Mouse (Mus musculus): ENCODE measurements around the gene Maco1. TPM values are rescaled to one million over a fixed set of nuclear protein-coding genes. Genes with fewer than 3 reads are reported as not detected.
A peak's percentile ranks its signal among the peaks of the same experiment; 100 is the strongest.
"Not testable (repeated sequence)": the region's sequence is repeated elsewhere in the genome, so short reads cannot be mapped to it uniquely, and the experiment has no call there.

Gene Maco1
- polyA plus RNA-seq, 1 experiment from 2014 or later = 45.6 TPM

- 90% methylated on average over 1 of the region's 1 CpGs for WGBS
- H3K27me3 ChIP-seq (ENCODE audit: control insufficient read depth, insufficient read depth, low read length) = no peaks in the 10 kb centered on the region
- no peak overlapping the region for H3K9ac ChIP-seq (ENCODE audit: low read length)
- DNase-seq (ENCODE audit: low spot score, missing footprints) (peak; percentile 45), ATAC-seq (ENCODE audit: low FRiP score) (no peak)
- no peaks in the 10 kb centered on the region for H3K9me3 ChIP-seq (ENCODE audit: control insufficient read depth, low read length)
- no peak overlapping the region for H3K27ac ChIP-seq (ENCODE audit: low read depth, low read length)
- no peaks in the 10 kb centered on the region for H3K4me1 ChIP-seq (ENCODE audit: control insufficient read depth, insufficient read depth, low read length)
- H3K4me2 ChIP-seq = no peak overlapping the region
- H3K4me3 ChIP-seq (ENCODE audit: low read depth, low read length) = no peak overlapping the region
- peaks cover 3% of the 10 kb centered on the region; the same call in 1 of the 2 replicates for H3K36me3 ChIP-seq (ENCODE audit: control insufficient read depth, insufficient read depth, low read length)
Observed at GRCm38 (mm10) chr4:134838221-134838620, 14.9 kb downstream of the Maco1 start.

- ATAC-seq (ENCODE audit: low FRiP score) = no peak
- H3K9ac ChIP-seq (ENCODE audit: low read length) = no peak overlapping the region
- H3K4me1 ChIP-seq (ENCODE audit: control insufficient read depth, insufficient read depth, low read length) = no peaks in the 10 kb centered on the region
- no peaks in the 10 kb centered on the region for H3K9me3 ChIP-seq (ENCODE audit: control insufficient read depth, low read length)
- DNase-seq (ENCODE audit: low spot score, missing footprints) = peak; percentile 59
- H3K27ac ChIP-seq (ENCODE audit: low read depth, low read length) = no peak overlapping the region
- H3K27me3 ChIP-seq (ENCODE audit: control insufficient read depth, insufficient read depth, low read length) = no peaks in the 10 kb centered on the region
- H3K36me3 ChIP-seq (ENCODE audit: control insufficient read depth, insufficient read depth, low read length) = peaks cover 3% of the 10 kb centered on the region; the same call in 1 of the 2 replicates
- H3K4me3 ChIP-seq (ENCODE audit: low read depth, low read length) = no peak overlapping the region
- WGBS = 91% methylated on average over 4 of the region's 4 CpGs
- no peak overlapping the region for H3K4me2 ChIP-seq
Observed at GRCm38 (mm10) chr4:134835486-134835885, 17.7 kb downstream of the Maco1 start.

GRCm38 (mm10) chr4:134831934-134832333, 21.2 kb downstream of the Maco1 start:
- no peak overlapping the region for H3K4me3 ChIP-seq (ENCODE audit: low read depth, low read length)
- no peak overlapping the region for H3K27ac ChIP-seq (ENCODE audit: low read depth, low read length)
- WGBS = 96% methylated on average over 3 of the region's 3 CpGs
- no peaks in the 10 kb centered on the region for H3K27me3 ChIP-seq (ENCODE audit: control insufficient read depth, insufficient read depth, low read length)
- H3K36me3 ChIP-seq (ENCODE audit: control insufficient read depth, insufficient read depth, low read length) = peaks cover 7% of the 10 kb centered on the region
- no peak for DNase-seq (ENCODE audit: low spot score, missing footprints)
- no peak overlapping the region for H3K4me2 ChIP-seq
- no peak overlapping the region for H3K9ac ChIP-seq (ENCODE audit: low read length)
- H3K9me3 ChIP-seq (ENCODE audit: control insufficient read depth, low read length) = no peaks in the 10 kb centered on the region
- H3K4me1 ChIP-seq (ENCODE audit: control insufficient read depth, insufficient read depth, low read length) = no peaks in the 10 kb centered on the region
- no peak for ATAC-seq (ENCODE audit: low FRiP score)

- no peaks in the 10 kb centered on the region for H3K27me3 ChIP-seq (ENCODE audit: control insufficient read depth, insufficient read depth, low read length)
- ATAC-seq (ENCODE audit: low FRiP score) = no peak
- 92% methylated on average over 11 of the region's 11 CpGs for WGBS
- peaks cover 13% of the 10 kb centered on the region for H3K36me3 ChIP-seq (ENCODE audit: control insufficient read depth, insufficient read depth, low read length)
- H3K27ac ChIP-seq (ENCODE audit: low read depth, low read length) = no peak overlapping the region
- no peaks in the 10 kb centered on the region for H3K4me1 ChIP-seq (ENCODE audit: control insufficient read depth, insufficient read depth, low read length)
- no peaks in the 10 kb centered on the region for H3K9me3 ChIP-seq (ENCODE audit: control insufficient read depth, low read length)
- H3K9ac ChIP-seq (ENCODE audit: low read length) = no peak overlapping the region
- DNase-seq (ENCODE audit: low spot score, missing footprints) = peak; percentile 31
- H3K4me3 ChIP-seq (ENCODE audit: low read depth, low read length) = no peak overlapping the region
- H3K4me2 ChIP-seq = no peak overlapping the region
Observed at GRCm38 (mm10) chr4:134827806-134828205, 25.3 kb downstream of the Maco1 start.

- no peak overlapping the region for H3K9ac ChIP-seq (ENCODE audit: low read length)
- H3K27me3 ChIP-seq (ENCODE audit: control insufficient read depth, insufficient read depth, low read length) = no peaks in the 10 kb centered on the region
- H3K9me3 ChIP-seq (ENCODE audit: control insufficient read depth, low read length) = no peaks in the 10 kb centered on the region
- DNase-seq (ENCODE audit: low spot score, missing footprints) = peak; percentile 67
- H3K4me1 ChIP-seq (ENCODE audit: control insufficient read depth, insufficient read depth, low read length) = no peaks in the 10 kb centered on the region
- no peak overlapping the region for H3K27ac ChIP-seq (ENCODE audit: low read depth, low read length)
- H3K4me2 ChIP-seq = no peak overlapping the region
- no peak for ATAC-seq (ENCODE audit: low FRiP score)
- peaks cover 13% of the 10 kb centered on the region for H3K36me3 ChIP-seq (ENCODE audit: control insufficient read depth, insufficient read depth, low read length)
- no peak overlapping the region for H3K4me3 ChIP-seq (ENCODE audit: low read depth, low read length)
Observed at GRCm38 (mm10) chr4:134826348-134826747, 26.8 kb downstream of the Maco1 start.

GRCm38 (mm10) chr4:134825864-134826263, 27.3 kb downstream of the Maco1 start:
- not testable (repeated sequence) for H3K4me2 ChIP-seq; ATAC-seq (ENCODE audit: low FRiP score); H3K27me3 ChIP-seq (ENCODE audit: control insufficient read depth, insufficient read depth, low read length); H3K4me3 ChIP-seq (ENCODE audit: low read depth, low read length); H3K9me3 ChIP-seq (ENCODE audit: control insufficient read depth, low read length); H3K9ac ChIP-seq (ENCODE audit: low read length); H3K27ac ChIP-seq (ENCODE audit: low read depth, low read length); H3K4me1 ChIP-seq (ENCODE audit: control insufficient read depth, insufficient read depth, low read length)
- H3K36me3 ChIP-seq (ENCODE audit: control insufficient read depth, insufficient read depth, low read length) = peaks cover 13% of the 10 kb centered on the region
- 96% methylated on average over 9 of the region's 11 CpGs for WGBS
- DNase-seq (ENCODE audit: low spot score, missing footprints) = peak; percentile 53

GRCm38 (mm10) chr4:134823560-134823959, 29.6 kb downstream of the Maco1 start:
- H3K27ac ChIP-seq (ENCODE audit: low read depth, low read length) = no peak overlapping the region
- ATAC-seq (ENCODE audit: low FRiP score) (no peak), DNase-seq (ENCODE audit: low spot score, missing footprints) (peak; percentile 73)
- no peaks in the 10 kb centered on the region for H3K9me3 ChIP-seq (ENCODE audit: control insufficient read depth, low read length)
- no peak overlapping the region for H3K4me2 ChIP-seq
- no peak overlapping the region for H3K4me3 ChIP-seq (ENCODE audit: low read depth, low read length)
- peaks cover 13% of the 10 kb centered on the region for H3K36me3 ChIP-seq (ENCODE audit: control insufficient read depth, insufficient read depth, low read length)
- no peaks in the 10 kb centered on the region for H3K27me3 ChIP-seq (ENCODE audit: control insufficient read depth, insufficient read depth, low read length)
- 83% methylated on average over 2 of the region's 2 CpGs for WGBS
- no peak overlapping the region for H3K9ac ChIP-seq (ENCODE audit: low read length)
- H3K4me1 ChIP-seq (ENCODE audit: control insufficient read depth, insufficient read depth, low read length) = no peaks in the 10 kb centered on the region

GRCm38 (mm10) chr4:134821061-134821460, 32.1 kb downstream of the Maco1 start:
- Histone ChIP-seq H3K36me3 (ENCODE audit: control insufficient read depth, insufficient read depth, low read length) (peaks cover 4% of the 10 kb centered on the region; the same call in 1 of the 2 replicates), H3K9me3 (ENCODE audit: control insufficient read depth, low read length) (no peaks in the 10 kb centered on the region), H3K9ac (ENCODE audit: low read length) (no peak overlapping the region), H3K4me2 (no peak overlapping the region), H3K4me3 (ENCODE audit: low read depth, low read length) (no peak overlapping the region), H3K27me3 (ENCODE audit: control insufficient read depth, insufficient read depth, low read length) (no peaks in the 10 kb centered on the region), H3K27ac (ENCODE audit: low read depth, low read length) (no peak overlapping the region), H3K4me1 (ENCODE audit: control insufficient read depth, insufficient read depth, low read length) (no peaks in the 10 kb centered on the region)
- DNase-seq (ENCODE audit: low spot score, missing footprints) = no peak
- 88% methylated on average over 1 of the region's 1 CpGs for WGBS
- ATAC-seq (ENCODE audit: low FRiP score) = no peak

- no peak overlapping the region for H3K9ac ChIP-seq (ENCODE audit: low read length)
- H3K4me3 ChIP-seq (ENCODE audit: low read depth, low read length) = no peak overlapping the region
- H3K27ac ChIP-seq (ENCODE audit: low read depth, low read length) = no peak overlapping the region
- no peaks in the 10 kb centered on the region for H3K9me3 ChIP-seq (ENCODE audit: control insufficient read depth, low read length)
- H3K36me3 ChIP-seq (ENCODE audit: control insufficient read depth, insufficient read depth, low read length) = no peaks in the 10 kb centered on the region
- no peaks in the 10 kb centered on the region for H3K4me1 ChIP-seq (ENCODE audit: control insufficient read depth, insufficient read depth, low read length)
- ATAC-seq (ENCODE audit: low FRiP score) (no peak), DNase-seq (ENCODE audit: low spot score, missing footprints) (no peak)
- no peaks in the 10 kb centered on the region for H3K27me3 ChIP-seq (ENCODE audit: control insufficient read depth, insufficient read depth, low read length)
- WGBS = 86% methylated on average over 4 of the region's 4 CpGs
- H3K4me2 ChIP-seq = no peak overlapping the region
Observed at GRCm38 (mm10) chr4:134817706-134818105, 35.4 kb downstream of the Maco1 start.

- ATAC-seq (ENCODE audit: low FRiP score) = no peak
Observed at GRCm38 (mm10) chr4:134814229-134814571, 38.9 kb downstream of the Maco1 start.

More at GRCm38 (mm10) chr4:134814229-134814571, 38.9 kb downstream of the Maco1 start:
- H3K27me3 ChIP-seq (ENCODE audit: control insufficient read depth, insufficient read depth, low read length) = no peaks in the 10 kb centered on the region
- H3K9ac ChIP-seq (ENCODE audit: low read length) = no peak overlapping the region
- H3K36me3 ChIP-seq (ENCODE audit: control insufficient read depth, insufficient read depth, low read length) = peaks cover 6% of the 10 kb centered on the region
- no peaks in the 10 kb centered on the region for H3K4me1 ChIP-seq (ENCODE audit: control insufficient read depth, insufficient read depth, low read length)
- WGBS = 94% methylated on average over 4 of the region's 4 CpGs
- DNase-seq (ENCODE audit: low spot score, missing footprints) = no peak
- no peak overlapping the region for H3K4me2 ChIP-seq
- H3K4me3 ChIP-seq (ENCODE audit: low read depth, low read length) = no peak overlapping the region
- H3K9me3 ChIP-seq (ENCODE audit: control insufficient read depth, low read length) = no peaks in the 10 kb centered on the region
- H3K27ac ChIP-seq (ENCODE audit: low read depth, low read length) = no peak overlapping the region

All from midbrain, embryonic 11.5 days (tissue).